Mouse (Mus musculus) thymus, adult 2 months (tissue): ENCODE measurements around the gene Hadh.

Source experiments
- CTCF ChIP-seq: fragments of 200-500 bp; IDR thresholded peaks from 2 replicates; pipeline ENCODE4 v1.5.1; 2012; ENCODE audit warnings: mild to moderate bottlenecking, control low read depth, low read length, moderate library complexity, borderline replicate concordance; ENCODE audit not compliant: control insufficient read depth, poor library complexity, insufficient read depth; ENCODE audit errors: extremely low read depth
- POLR2A ChIP-seq: fragments of 200-500 bp; IDR thresholded peaks from 2 replicates; pipeline ENCODE4 v1.6.1; 2012; ENCODE audit warnings: mild to moderate bottlenecking, low read length, control low read depth, moderate library complexity; ENCODE audit not compliant: control insufficient read depth, poor library complexity, insufficient read depth; ENCODE audit errors: extremely low read depth

DNA sequence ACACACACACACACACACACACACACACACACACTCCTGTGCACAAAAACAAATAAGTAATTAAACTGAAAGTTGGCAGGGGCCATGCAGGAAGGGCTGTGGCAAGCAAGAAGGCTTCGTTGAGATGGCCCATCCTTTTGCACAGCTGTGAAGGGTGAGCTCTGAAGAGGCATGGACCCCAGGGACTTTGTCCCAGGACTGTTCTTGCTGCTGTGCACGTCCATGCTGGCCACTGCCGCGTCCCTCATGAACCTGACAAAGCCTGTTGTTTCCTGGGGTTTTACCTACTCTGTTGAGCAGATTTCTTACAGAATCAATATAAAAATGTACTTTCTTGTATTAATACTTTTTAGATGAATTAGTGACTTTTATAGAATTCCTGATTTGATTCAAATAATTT lies 20.0 kb upstream of the Hadh start:
- TF ChIP-seq CTCF: no peak
- no peak for TF ChIP-seq POLR2A
